Comparison of ENCODE assay signal across 20 mouse cellular contexts in the genomic region with DNA sequence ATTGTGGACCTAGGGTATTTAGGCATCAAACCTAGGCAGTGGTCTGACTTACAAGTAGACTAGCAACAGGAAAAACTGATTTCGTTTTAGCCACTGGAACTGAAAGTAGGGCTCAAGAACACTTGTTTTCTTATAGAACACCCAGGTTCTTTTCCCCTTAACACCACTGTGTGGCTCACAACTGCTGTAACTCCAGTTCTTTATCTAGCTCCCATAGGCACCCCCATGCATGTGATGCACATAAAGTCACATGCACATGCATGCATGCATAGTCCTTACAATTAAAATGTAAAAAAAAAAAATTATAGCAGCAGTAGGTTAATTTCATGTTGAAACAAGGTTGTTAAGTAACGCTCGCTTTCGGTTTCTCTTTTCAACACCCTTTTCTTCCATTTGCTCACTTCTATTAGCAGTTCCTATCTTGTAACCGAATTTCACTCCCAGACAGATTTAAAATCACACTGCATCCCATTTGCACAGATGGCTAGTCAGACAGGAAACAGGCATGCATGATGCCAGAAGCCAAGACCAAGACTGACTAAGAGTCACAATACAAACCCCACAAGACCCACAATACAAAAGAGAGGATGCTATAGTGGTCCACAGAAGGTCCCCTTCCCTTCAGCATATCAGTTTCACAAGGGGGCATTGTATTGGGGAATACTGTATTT.
DNase-seq lines count a peak whose midpoint lies in the region; ATAC-seq and TF ChIP-seq lines count a peak whose summit lies in the region.
"Had no signal": no experiment of that assay in that cellular context is flagged by ENCODE, and none has a peak within 500 bp of the region (broad histone marks: within the 10 kb centered on the region; RNA-seq: fewer than 3 reads in every experiment).

No protein-coding gene starts in this region.

- H3K4me3 ChIP-seq in forebrain, embryonic 15.5 days = no peak overlapping the region
- H3K4me3 ChIP-seq in forebrain, embryonic 10.5 days = no peak overlapping the region
- no peak overlapping the region for H3K4me3 ChIP-seq in forebrain, postnatal 0 days (ENCODE audit: low read depth, low read length)
- H3K4me3 ChIP-seq in limb, embryonic 10.5 days = no peak overlapping the region
- no peak overlapping the region for H3K4me3 ChIP-seq in kidney, adult 2 months (ENCODE audit: insufficient read depth, low read depth, low read length)
- H3K4me3 ChIP-seq: embryonic facial prominence, embryonic 13.5 days; gastrocnemius, adult 2 months; heart, embryonic 13.5 days; hindbrain, embryonic 15.5 days had no signal

- TF ChIP-seq CTCF in forebrain, postnatal 0 days (IDR thresholded peaks at IDR 0.05; ENCODE audit: low read depth) = no peak
- no peak for TF ChIP-seq CTCF in kidney, adult 2 months (conservative IDR thresholded peaks at IDR 0.05; ENCODE audit: insufficient read depth, insufficient read length, low read depth, low read length)

- peak; percentile 81 for ATAC-seq in forebrain, embryonic 15.5 days (replicated peaks)
- peak; percentile 77 for ATAC-seq in forebrain, postnatal 0 days
- ATAC-seq: inflammation-experienced regulatory T-cells, adult 6 months; intestine, postnatal 0 days had no signal

- no peaks in the 10 kb centered on the region for H3K36me3 ChIP-seq in forebrain, embryonic 15.5 days
- H3K36me3 ChIP-seq in forebrain, embryonic 10.5 days (replicated peaks) = no peaks in the 10 kb centered on the region
- no peaks in the 10 kb centered on the region for H3K36me3 ChIP-seq in forebrain, postnatal 0 days (ENCODE audit: insufficient read depth)
- no peaks in the 10 kb centered on the region for H3K36me3 ChIP-seq in limb, embryonic 10.5 days
- H3K36me3 ChIP-seq in kidney, adult 2 months (ENCODE audit: control insufficient read depth, insufficient read depth, low read length) = no peaks in the 10 kb centered on the region
- H3K36me3 ChIP-seq: embryonic facial prominence, embryonic 13.5 days; heart, embryonic 13.5 days; hindbrain, embryonic 15.5 days had no signal

- TF ChIP-seq POLR2A in kidney, adult 2 months (IDR thresholded peaks at IDR 0.05; ENCODE audit: low read depth, low read length) = no peak

- no peaks in the 10 kb centered on the region for H3K9me3 ChIP-seq in forebrain, embryonic 15.5 days
- no peaks in the 10 kb centered on the region for H3K9me3 ChIP-seq in forebrain, embryonic 10.5 days
- H3K9me3 ChIP-seq in forebrain, postnatal 0 days (ENCODE audit: low read length) = no peaks in the 10 kb centered on the region
- H3K9me3 ChIP-seq in limb, embryonic 10.5 days (replicated peaks) = no peaks in the 10 kb centered on the region
- H3K9me3 ChIP-seq: embryonic facial prominence, embryonic 13.5 days; heart, embryonic 13.5 days; hindbrain, embryonic 15.5 days had no signal

- no peak for DNase-seq in forebrain, embryonic 10.5 days (ENCODE audit: extremely low spot score, low spot score)
- DNase-seq in right cerebral cortex, adult 18-20 months = peak; percentile 3
- no peak for DNase-seq in right cerebral cortex, postnatal 25 days
- peak; percentile 57 for DNase-seq in forebrain, postnatal 0 days
- DNase-seq in limb, embryonic 10.5 days (ENCODE audit: low spot score) = no peak
- no peak for DNase-seq in kidney, adult 2 months
- DNase-seq: adrenal gland, postnatal 10 days; cerebellum, adult 18-20 months; cerebellum, adult 9-11 months; cerebellum, postnatal 36 days; gastrocnemius, adult 2 months; gastrocnemius, postnatal 25 days; heart, adult 11 months; heart, postnatal 36 days had no signal

- WGBS in forebrain, embryonic 15.5 days = 62% methylated on average over 5 of the region's 5 CpGs
- WGBS in forebrain, embryonic 10.5 days = 92% methylated on average over 5 of the region's 5 CpGs
- 54% methylated on average over 5 of the region's 5 CpGs for WGBS in forebrain, postnatal 0 days
- WGBS in limb, embryonic 10.5 days = 87% methylated on average over 5 of the region's 5 CpGs
- WGBS in kidney, adult 2 months = 81% methylated on average over 5 of the region's 5 CpGs

- H3K9ac ChIP-seq in forebrain, embryonic 15.5 days (replicated peaks) = no peak overlapping the region
- no peak overlapping the region for H3K9ac ChIP-seq in forebrain, postnatal 0 days
- H3K9ac ChIP-seq: embryonic facial prominence, embryonic 13.5 days; heart, embryonic 13.5 days; hindbrain, embryonic 15.5 days had no signal

- H3K27me3 ChIP-seq in forebrain, embryonic 15.5 days = no peaks in the 10 kb centered on the region
- no peaks in the 10 kb centered on the region for H3K27me3 ChIP-seq in forebrain, embryonic 10.5 days (ENCODE audit: poor library complexity, severe bottlenecking)
- H3K27me3 ChIP-seq in forebrain, postnatal 0 days (ENCODE audit: insufficient read depth, low read length) = no peaks in the 10 kb centered on the region
- H3K27me3 ChIP-seq in limb, embryonic 10.5 days (ENCODE audit: low read depth, poor library complexity, severe bottlenecking) = no peaks in the 10 kb centered on the region
- no peaks in the 10 kb centered on the region for H3K27me3 ChIP-seq in kidney, adult 2 months (replicated peaks; ENCODE audit: control insufficient read depth, insufficient read depth, low read length)
- H3K27me3 ChIP-seq: embryonic facial prominence, embryonic 13.5 days; heart, embryonic 13.5 days; hindbrain, embryonic 15.5 days had no signal

- peaks cover 7% of the 10 kb centered on the region; the same call in 1 of the 2 replicates for H3K4me1 ChIP-seq in forebrain, embryonic 15.5 days
- H3K4me1 ChIP-seq in forebrain, embryonic 10.5 days = no peaks in the 10 kb centered on the region
- H3K4me1 ChIP-seq in forebrain, postnatal 0 days (ENCODE audit: insufficient read depth) = peaks cover 3% of the 10 kb centered on the region
- no peaks in the 10 kb centered on the region for H3K4me1 ChIP-seq in limb, embryonic 10.5 days
- no peaks in the 10 kb centered on the region for H3K4me1 ChIP-seq in kidney, adult 2 months (ENCODE audit: control insufficient read depth, insufficient read depth, low read length)
- H3K4me1 ChIP-seq: embryonic facial prominence, embryonic 13.5 days; heart, embryonic 13.5 days; hindbrain, embryonic 15.5 days had no signal

- H3K27ac ChIP-seq in forebrain, embryonic 15.5 days (replicated peaks) = peak overlapping the region; percentile 77
- H3K27ac ChIP-seq in forebrain, embryonic 10.5 days = no peak overlapping the region
- 0 out of 2 replicates have a peak overlapping the region, but pooled peaks have one; percentile 40 for H3K27ac ChIP-seq in forebrain, postnatal 0 days (ENCODE audit: low read depth, low read length)
- no peak overlapping the region for H3K27ac ChIP-seq in limb, embryonic 10.5 days
- H3K27ac ChIP-seq in kidney, adult 2 months (ENCODE audit: insufficient read depth, low read depth, low read length) = no peak overlapping the region
- H3K27ac ChIP-seq: embryonic facial prominence, embryonic 13.5 days; gastrocnemius, adult 2 months; heart, embryonic 13.5 days; hindbrain, embryonic 15.5 days had no signal

- H3K4me2 ChIP-seq in forebrain, embryonic 15.5 days (replicated peaks) = no peak overlapping the region
- no peak overlapping the region for H3K4me2 ChIP-seq in forebrain, postnatal 0 days (ENCODE audit: low read depth)
- H3K4me2 ChIP-seq: embryonic facial prominence, embryonic 13.5 days; heart, embryonic 13.5 days; hindbrain, embryonic 15.5 days had no signal

Comparison
In these comparisons a context has a peak if more than half of its experiments do, and no peak if none do; other contexts are left out.
1. H3K27ac ChIP-seq: peak in forebrain, embryonic 15.5 days (single experiment) and forebrain, postnatal 0 days (single experiment); none in forebrain, embryonic 10.5 days (single experiment), limb, embryonic 10.5 days (single experiment) and kidney, adult 2 months (single experiment).
2. DNase-seq: peak in right cerebral cortex, adult 18-20 months (single experiment) and forebrain, postnatal 0 days (single experiment); none in forebrain, embryonic 10.5 days (single experiment), right cerebral cortex, postnatal 25 days (single experiment), limb, embryonic 10.5 days (single experiment) and kidney, adult 2 months (single experiment).